Mouse (Mus musculus): Measurements from ENCODE around the gene Trp73. TPM values are rescaled to one million over a fixed set of nuclear protein-coding genes. Genes with fewer than 3 reads are reported as not detected.

The Trp73 gene
- total and polyA plus RNA-seq, 3 experiments: under 0.01 TPM; not detected in 2

- H3K4me3 ChIP-seq (ENCODE audit: low read depth, low read length): no peak overlapping the region
- H3K4me1 ChIP-seq (ENCODE audit: insufficient read depth, low read depth, low read length): peaks cover 30% of the 10 kb centered on the region
- H3K9me3 ChIP-seq (replicated peaks): no peaks in the 10 kb centered on the region
- DNase-seq (ENCODE audit: low spot score): no peak
- TF ChIP-seq GATA1 (IDR thresholded peaks at IDR 0.05; ENCODE audit: borderline replicate concordance, low read length): no peak
- TF ChIP-seq GATA2 (IDR thresholded peaks at IDR 0.05; ENCODE audit: borderline replicate concordance, low read depth, low read length): no peak
- no peak for TF ChIP-seq TAL1 (conservative IDR thresholded peaks at IDR 0.05; ENCODE audit: low read depth, low read length)
- TF ChIP-seq CTCF (IDR thresholded peaks at IDR 0.05; ENCODE audit: low read depth, low read length): no peak
- no peak for TF ChIP-seq POLR2AphosphoS5 (IDR thresholded peaks at IDR 0.05; ENCODE audit: insufficient replicate concordance, low read depth, low read length)
- H3K27me3 ChIP-seq (ENCODE audit: insufficient read depth, low read length): peaks cover 1% of the 10 kb centered on the region; the same call in 1 of the 2 replicates
- ATAC-seq (ENCODE audit: extremely low read depth, insufficient number of reproducible peaks, low FRiP score, poor library complexity, severe bottlenecking): no peak
- peaks cover 71% of the 10 kb centered on the region for H3K36me3 ChIP-seq (replicated peaks)
These were observed 6.3 kb upstream of the Trp73 start for GRCm38 (mm10) chr4:154146342-154146741.

GRCm38 (mm10) chr4:154144712-154145111, 4.7 kb upstream of the Trp73 start:
- ATAC-seq (ENCODE audit: extremely low read depth, insufficient number of reproducible peaks, low FRiP score, poor library complexity, severe bottlenecking): no peak

GRCm38 (mm10) chr4:154142211-154143040, 2.4 kb upstream of the Trp73 start, which contains the start of gene Wrap73:
TSS of gene Wrap73 (plus strand) at chr4:154142372.
- H3K4me1 ChIP-seq (ENCODE audit: insufficient read depth, low read depth, low read length): peaks cover 24% of the 10 kb centered on the region
- peaks cover 15% of the 10 kb centered on the region; the same call in 1 of the 2 replicates for H3K27me3 ChIP-seq (ENCODE audit: insufficient read depth, low read length)
- ATAC-seq (ENCODE audit: extremely low read depth, insufficient number of reproducible peaks, low FRiP score, poor library complexity, severe bottlenecking) (peak; percentile 98), DNase-seq (ENCODE audit: low spot score) (peak; percentile 99)
- H3K36me3 ChIP-seq (replicated peaks): peaks cover 33% of the 10 kb centered on the region
- no peak for TF ChIP-seq GATA1 (IDR thresholded peaks at IDR 0.05; ENCODE audit: borderline replicate concordance, low read length)
- TF ChIP-seq TAL1 (conservative IDR thresholded peaks at IDR 0.05; ENCODE audit: low read depth, low read length): no peak
- TF ChIP-seq GATA2 (IDR thresholded peaks at IDR 0.05; ENCODE audit: borderline replicate concordance, low read depth, low read length): no peak
- TF ChIP-seq POLR2AphosphoS5 (IDR thresholded peaks at IDR 0.05; ENCODE audit: insufficient replicate concordance, low read depth, low read length): no peak
- TF ChIP-seq CTCF (IDR thresholded peaks at IDR 0.05; ENCODE audit: low read depth, low read length): no peak
- H3K9me3 ChIP-seq (replicated peaks): peaks cover 18% of the 10 kb centered on the region
- H3K4me3 ChIP-seq (ENCODE audit: low read depth, low read length): peak within 1 kb of the TSS; percentile 80

More at GRCm38 (mm10) chr4:154144712-154145111, 4.7 kb upstream of the Trp73 start:
- Histone ChIP-seq H3K4me3 (ENCODE audit: low read depth, low read length) (no peak overlapping the region), H3K27me3 (ENCODE audit: insufficient read depth, low read length) (peaks cover 15% of the 10 kb centered on the region; the same call in 1 of the 2 replicates), H3K4me1 (ENCODE audit: insufficient read depth, low read depth, low read length) (peaks cover 28% of the 10 kb centered on the region), H3K9me3 (replicated peaks) (peaks cover 14% of the 10 kb centered on the region), H3K36me3 (replicated peaks) (peaks cover 55% of the 10 kb centered on the region)
- TF ChIP-seq TAL1 (conservative IDR thresholded peaks at IDR 0.05; ENCODE audit: low read depth, low read length): no peak
- TF ChIP-seq CTCF (IDR thresholded peaks at IDR 0.05; ENCODE audit: low read depth, low read length): no peak
- TF ChIP-seq GATA2 (IDR thresholded peaks at IDR 0.05; ENCODE audit: borderline replicate concordance, low read depth, low read length): no peak
- TF ChIP-seq POLR2AphosphoS5 (IDR thresholded peaks at IDR 0.05; ENCODE audit: insufficient replicate concordance, low read depth, low read length): no peak
- no peak for TF ChIP-seq GATA1 (IDR thresholded peaks at IDR 0.05; ENCODE audit: borderline replicate concordance, low read length)
- no peak for DNase-seq (ENCODE audit: low spot score)

GRCm38 (mm10) chr4:154141009-154141867, 1.2 kb upstream of the Trp73 start:
- Histone ChIP-seq H3K4me1 (ENCODE audit: insufficient read depth, low read depth, low read length) (peaks cover 24% of the 10 kb centered on the region), H3K36me3 (replicated peaks) (peaks cover 21% of the 10 kb centered on the region), H3K4me3 (ENCODE audit: low read depth, low read length) (peak overlapping the region; percentile 80; the same call in 1 of the 2 replicates), H3K27me3 (ENCODE audit: insufficient read depth, low read length) (peaks cover 15% of the 10 kb centered on the region; the same call in 1 of the 2 replicates), H3K9me3 (replicated peaks) (peaks cover 18% of the 10 kb centered on the region)
- no peak for DNase-seq (ENCODE audit: low spot score)
- no peak for ATAC-seq (ENCODE audit: extremely low read depth, insufficient number of reproducible peaks, low FRiP score, poor library complexity, severe bottlenecking)
- TF ChIP-seq GATA1 (IDR thresholded peaks at IDR 0.05; ENCODE audit: borderline replicate concordance, low read length): no peak
- TF ChIP-seq GATA2 (IDR thresholded peaks at IDR 0.05; ENCODE audit: borderline replicate concordance, low read depth, low read length): no peak
- TF ChIP-seq CTCF (IDR thresholded peaks at IDR 0.05; ENCODE audit: low read depth, low read length): no peak
- no peak for TF ChIP-seq POLR2AphosphoS5 (IDR thresholded peaks at IDR 0.05; ENCODE audit: insufficient replicate concordance, low read depth, low read length)
- no peak for TF ChIP-seq TAL1 (conservative IDR thresholded peaks at IDR 0.05; ENCODE audit: low read depth, low read length)

- DNase-seq (ENCODE audit: low spot score) (no peak), ATAC-seq (ENCODE audit: extremely low read depth, insufficient number of reproducible peaks, low FRiP score, poor library complexity, severe bottlenecking) (no peak)
- Histone ChIP-seq H3K27me3 (ENCODE audit: insufficient read depth, low read length) (peaks cover 15% of the 10 kb centered on the region; the same call in 1 of the 2 replicates), H3K4me3 (ENCODE audit: low read depth, low read length) (no peak overlapping the region), H3K36me3 (replicated peaks) (peaks cover 14% of the 10 kb centered on the region), H3K4me1 (ENCODE audit: insufficient read depth, low read depth, low read length) (peaks cover 24% of the 10 kb centered on the region), H3K9me3 (replicated peaks) (peaks cover 18% of the 10 kb centered on the region)
- TF ChIP-seq GATA2 (IDR thresholded peaks at IDR 0.05; ENCODE audit: borderline replicate concordance, low read depth, low read length) (no peak), GATA1 (IDR thresholded peaks at IDR 0.05; ENCODE audit: borderline replicate concordance, low read length) (no peak), TAL1 (conservative IDR thresholded peaks at IDR 0.05; ENCODE audit: low read depth, low read length) (no peak), POLR2AphosphoS5 (IDR thresholded peaks at IDR 0.05; ENCODE audit: insufficient replicate concordance, low read depth, low read length) (no peak), CTCF (IDR thresholded peaks at IDR 0.05; ENCODE audit: low read depth, low read length) (no peak)
These were observed 403 bp upstream of the Trp73 start for GRCm38 (mm10) chr4:154140213-154141008.
